Mouse (Mus musculus) kidney, postnatal 14 days (tissue): ENCODE data around the gene Tlnrd1.

ENCODE experiments used
- DNase-seq: peaks from one replicate; pipeline ENCODE4 v3.0.0; 2022; ENCODE audit warnings: mixed read lengths

Gene Tlnrd1

GRCm38 (mm10) chr7:83842486-83843259 is 41.4 kb downstream of the Tlnrd1 start:
- peak; percentile 13 for DNase-seq

DNA sequence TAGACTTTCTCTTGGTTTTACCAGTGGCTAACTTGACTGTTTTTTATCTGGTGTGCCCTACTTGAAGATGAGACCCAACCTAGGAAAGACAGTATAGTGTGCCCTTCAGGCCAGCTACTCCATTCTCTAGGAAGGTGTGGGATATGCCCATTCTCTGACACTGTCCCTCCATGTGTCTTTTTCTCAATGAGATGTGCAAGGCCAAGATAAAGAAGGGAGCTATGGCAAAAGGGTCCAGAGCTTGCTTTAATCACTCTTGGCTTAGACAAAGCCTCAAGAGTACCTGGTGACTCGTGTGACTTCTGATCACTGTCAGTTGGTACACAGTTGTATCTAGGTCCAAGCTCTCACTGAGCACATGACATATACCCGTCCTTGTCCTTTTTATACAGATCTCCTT is 44.0 kb downstream of the Tlnrd1 start:
- DNase-seq = no peak

DNA sequence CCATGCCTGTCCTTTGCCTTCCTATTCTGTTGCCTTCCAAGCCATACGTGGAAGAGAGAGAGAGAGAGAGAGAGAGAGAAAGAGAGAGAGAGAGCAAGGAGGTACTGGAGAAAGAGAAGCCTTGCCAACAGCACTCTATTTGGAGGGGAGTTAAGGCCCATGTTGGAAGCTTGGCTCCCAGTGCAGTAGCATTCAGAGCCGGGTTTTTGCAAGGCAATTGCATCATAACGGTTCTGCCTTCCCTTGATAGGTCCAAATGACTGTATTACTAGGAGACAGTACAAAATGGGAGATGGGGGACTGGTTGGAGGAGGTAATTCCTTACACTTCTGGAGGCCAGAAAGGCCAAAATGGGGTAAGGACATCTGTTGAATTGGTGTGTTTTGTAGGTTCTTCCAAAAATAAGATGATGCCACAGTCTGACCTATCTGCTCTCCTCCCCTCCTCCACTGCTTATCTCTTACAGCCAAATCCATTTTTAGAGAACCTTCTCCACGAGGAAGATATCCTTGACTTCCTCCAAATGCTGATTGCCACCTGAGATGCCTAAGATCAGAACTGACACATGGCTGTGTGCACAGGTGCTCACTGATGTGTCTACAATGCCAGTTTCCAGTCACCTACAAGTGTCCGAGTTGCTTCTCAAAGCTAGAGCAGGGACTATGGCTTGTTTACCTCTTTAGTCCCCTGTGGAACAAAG is 45.4 kb downstream of the Tlnrd1 start:
- no peak for DNase-seq
